Mouse (Mus musculus) G1E (cell line): ENCODE measurements at regions not wholly inside any gene's neighbourhood (a gene's known extent, or its start where the extent isn't known, plus 50 kb on each side); places are given as distances from the start of the nearest gene placed in this dataset.

Source experiments
- CTCF ChIP-seq: IDR thresholded peaks from 2 replicates; pipeline ENCODE4 v1.5.1; 2012; ENCODE audit warnings: low read depth, low read length, inconsistent platforms, mixed read lengths
- GATA1 ChIP-seq: IDR thresholded peaks from 2 replicates; pipeline ENCODE4 v1.6.1; 2012; ENCODE audit warnings: borderline replicate concordance, low read length, inconsistent platforms, mixed read lengths
- POLR2AphosphoS5 ChIP-seq: IDR thresholded peaks from 2 replicates; pipeline ENCODE4 v1.6.1; 2012; ENCODE audit warnings: low read depth, low read length, inconsistent platforms; ENCODE audit not compliant: insufficient replicate concordance

GRCm38 (mm10) chr12:51503706-51504105 is 89.4 kb upstream of the Coch start:
- TF ChIP-seq POLR2AphosphoS5 (no peak), CTCF (no peak), GATA1 (no peak)
